Mouse (Mus musculus) heart, embryonic 14.5 days (tissue): ENCODE data around the gene Kmt5c. TPM values are rescaled to one million over a fixed set of nuclear protein-coding genes. Genes with fewer than 3 reads are reported as not detected.

Experiments used
- ATAC-seq: fragments of 200-750 bp; cut with Nextera tagmentation; 2 replicates; pipeline ENCODE4 v1.8.0; 2017; ENCODE audit warnings: low read depth, moderate TSS enrichment; ENCODE audit not compliant: insufficient number of reproducible peaks, insufficient read depth, low FRiP score
- H3K27ac ChIP-seq, 2 experiments: fragments of 200-500 bp in 1 of 2; fragments of 300-500 bp in 1 of 2; sonication (generic) in 1 of 2; replicated peaks in 1 of 2; 2 replicates each; pipeline ENCODE4 v1.5.1; 2012 to 2014; ENCODE audit warnings: low read depth in 2 of 2, low read length in 2 of 2, control low read depth in 1 of 2, mild to moderate bottlenecking in 1 of 2, mixed read lengths in 1 of 2; ENCODE audit not compliant: control insufficient read depth in 1 of 2, insufficient read depth in 1 of 2
- H3K27me3 ChIP-seq: fragments of 300-500 bp; sonication (generic); 2 replicates; pipeline ENCODE4 v1.6.1; 2014; ENCODE audit warnings: mild to moderate bottlenecking, low read length, control low read depth; ENCODE audit not compliant: control insufficient read depth, insufficient read depth
- H3K36me3 ChIP-seq: fragments of 300-500 bp; sonication (generic); 2 replicates; pipeline ENCODE4 v1.6.1; 2014; ENCODE audit warnings: mild to moderate bottlenecking, control low read depth, low read length, mixed read lengths; ENCODE audit not compliant: control insufficient read depth, insufficient read depth
- H3K4me1 ChIP-seq, 2 experiments: fragments of 200-500 bp in 1 of 2; fragments of 300-500 bp in 1 of 2; sonication (generic) in 1 of 2; 2 replicates each; pipeline ENCODE4 v1.6.1; 2012 to 2014; ENCODE audit warnings: low read length in 2 of 2, control low read depth in 1 of 2, mixed read lengths in 1 of 2; ENCODE audit not compliant: control insufficient read depth in 2 of 2, insufficient read depth in 2 of 2
- H3K4me2 ChIP-seq: fragments of 300-500 bp; sonication (generic); 2 replicates; pipeline ENCODE4 v1.6.1; 2014; ENCODE audit warnings: mild to moderate bottlenecking, low read length
- H3K4me3 ChIP-seq, 2 experiments: fragments of 200-500 bp in 1 of 2; fragments of 300-500 bp in 1 of 2; sonication (generic) in 1 of 2; 2 replicates each; pipeline ENCODE4 v1.5.1; 2012 to 2014; ENCODE audit warnings: low read length in 2 of 2, mild to moderate bottlenecking in 2 of 2, control low read depth in 1 of 2, low read depth in 1 of 2, moderate library complexity in 1 of 2; ENCODE audit not compliant: control insufficient read depth in 1 of 2, insufficient read depth in 1 of 2
- H3K9ac ChIP-seq: fragments of 300-500 bp; sonication (generic); 2 replicates; pipeline ENCODE4 v1.6.1; 2014; ENCODE audit warnings: mild to moderate bottlenecking, low read length
- H3K9me3 ChIP-seq: fragments of 300-500 bp; sonication (generic); 2 replicates; pipeline ENCODE4 v1.6.1; 2016; ENCODE audit warnings: low read length, control low read depth; ENCODE audit not compliant: control insufficient read depth
- WGBS: fragments of 180-500 bp; shearing (Covaris S2); extraction: QIAGEN DNeasy Blood & Tissue Kit; methylation state at CpG from one replicate; pipeline ENCODE4 v1.1.7; 2014; 5-methylcytosine and 5-hydroxymethylcytosine counted together
- polyA plus RNA-seq: library from polyadenylated mRNA; unstranded; fragments of >200 nt; fragmentation: Nextera tagmentation; extraction: Ambion mirVana; gene quantifications from 2 replicates; pipeline ENCODE4 v1.2.1, GENCODE M21; 2014

Gene Kmt5c
- polyA plus RNA-seq, 1 experiment from 2014 or later = 47.6 TPM

DNA sequence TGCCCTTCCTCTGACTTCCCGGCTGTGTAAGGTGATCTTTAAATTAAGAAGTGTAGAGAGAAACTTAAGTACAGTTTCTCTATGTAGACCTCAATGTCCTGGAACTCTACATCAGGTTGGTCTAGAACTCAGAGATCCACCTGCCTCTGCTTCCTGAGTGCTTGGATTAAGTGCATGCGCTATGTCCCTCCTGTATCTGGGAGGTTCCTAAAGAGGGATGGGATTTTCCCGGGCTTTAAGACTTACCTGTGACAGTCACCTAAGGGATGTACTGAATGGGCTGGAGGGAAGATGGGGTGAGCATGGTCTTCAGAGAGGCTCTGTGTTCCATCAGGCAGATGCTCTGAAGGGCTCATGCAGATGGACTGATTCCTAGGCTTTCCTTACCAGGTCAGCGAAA lies 53.8 kb downstream of the Kmt5c start:
- Histone ChIP-seq H3K9ac (peak overlapping the region; percentile 98), H3K27ac (peak overlapping the region in 1 of 2 experiments; percentile 90; a peak in 1 of 4 replicates), H3K4me1 (peaks cover 3 to 7% of the 10 kb centered on the region in 2 experiments), H3K36me3 (peaks cover 43% of the 10 kb centered on the region), H3K4me2 (peak overlapping the region; percentile 90), H3K9me3 (no peaks in the 10 kb centered on the region), H3K4me3 (peak overlapping the region; percentile 61 to 89), H3K27me3 (no peaks in the 10 kb centered on the region)
- ATAC-seq = no peak
- WGBS = 36% methylated on average over 4 of the region's 4 CpGs

DNA sequence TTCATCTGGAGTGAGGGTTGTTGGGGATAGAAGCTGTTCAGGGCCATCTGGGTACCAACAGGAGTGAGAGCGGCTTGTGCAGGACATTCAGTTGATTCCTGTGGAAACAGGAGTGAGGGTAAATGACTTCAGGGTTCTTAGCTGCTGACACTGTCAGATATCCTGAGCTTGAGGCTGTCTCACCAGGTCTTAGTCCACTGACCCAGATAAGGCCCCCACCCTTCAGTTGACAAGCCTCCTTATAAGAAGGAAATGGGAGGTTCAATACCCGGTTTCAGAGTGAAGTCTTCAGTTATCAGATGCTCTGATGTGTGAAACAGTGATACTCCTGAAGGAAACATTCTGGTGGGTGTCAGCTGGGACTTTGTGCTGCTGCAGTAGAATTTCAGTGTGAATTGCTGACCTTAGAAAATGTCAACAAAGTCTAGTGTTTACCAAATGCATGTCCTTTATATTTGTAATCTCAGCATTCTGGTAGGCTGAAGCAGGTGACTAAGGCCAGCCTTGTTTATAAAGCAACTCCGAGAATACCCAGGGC lies 54.8 kb downstream of the Kmt5c start:
- 83% methylated on average over 3 of the region's 3 CpGs for WGBS
- Histone ChIP-seq H3K4me2 (peak overlapping the region; percentile 90; the same call in 1 of the 2 replicates), H3K27me3 (no peaks in the 10 kb centered on the region), H3K9ac (peak overlapping the region; percentile 98; the same call in 1 of the 2 replicates), H3K4me3 (no peak overlapping the region), H3K4me1 (peaks cover 2 to 6% of the 10 kb centered on the region in 2 experiments; a peak in 3 of 4 replicates), H3K9me3 (no peaks in the 10 kb centered on the region), H3K36me3 (peaks cover 43% of the 10 kb centered on the region), H3K27ac (no peak overlapping the region)
- no peak for ATAC-seq

DNA sequence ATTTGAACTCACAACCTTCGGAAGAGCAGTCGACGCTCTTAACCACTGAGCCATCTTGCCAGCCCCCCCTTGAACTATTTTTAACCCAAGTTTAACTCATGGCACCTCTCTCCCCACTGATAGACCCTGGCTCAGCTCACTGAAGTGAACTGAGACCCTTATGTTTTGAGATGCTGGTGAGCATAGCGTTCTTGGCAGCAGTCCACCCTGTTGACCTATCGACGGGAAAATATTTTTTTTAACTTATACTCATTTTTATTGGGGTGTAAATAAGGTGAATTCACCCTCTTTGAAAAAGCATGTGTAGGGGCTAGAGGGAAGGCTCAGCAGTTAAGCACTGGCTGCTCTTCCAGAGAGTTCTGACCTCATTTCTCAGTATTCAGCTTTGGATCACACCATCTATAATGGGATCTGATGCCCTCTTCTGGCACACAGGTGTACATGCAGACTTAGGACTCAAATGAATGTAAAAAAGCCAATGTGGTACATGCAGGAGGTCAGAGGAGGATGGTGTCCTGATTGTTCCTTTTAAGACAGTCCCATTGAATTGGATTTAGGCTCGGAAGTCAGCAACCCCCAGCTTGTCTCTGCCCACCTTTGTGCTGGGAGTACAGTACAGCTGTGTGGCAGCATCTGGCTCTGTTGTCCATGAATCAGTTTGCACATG lies 56.0 kb downstream of the Kmt5c start:
- ATAC-seq = no peak
- peaks cover 2 to 6% of the 10 kb centered on the region in 2 experiments; a peak in 3 of 4 replicates for H3K4me1 ChIP-seq
- H3K27ac ChIP-seq = no peak overlapping the region
- H3K9ac ChIP-seq = no peak overlapping the region
- no peaks in the 10 kb centered on the region for H3K27me3 ChIP-seq
- 68% methylated on average over 7 of the region's 7 CpGs for WGBS
- no peak overlapping the region for H3K4me2 ChIP-seq
- peaks cover 43% of the 10 kb centered on the region for H3K36me3 ChIP-seq
- no peaks in the 10 kb centered on the region for H3K9me3 ChIP-seq
- no peak overlapping the region for H3K4me3 ChIP-seq

Other genes starting within 250 kb of the Kmt5c start
- gene Ppp1r12c, start 238.4 kb upstream of the Kmt5c start, polyA plus RNA-seq = 41.7 and 47.7 TPM in 2 replicates
- gene Tnnt1, start 223.7 kb upstream of the Kmt5c start, polyA plus RNA-seq = 479 and 551 TPM in 2 replicates
- gene Tnni3, start 215.9 kb upstream of the Kmt5c start, polyA plus RNA-seq = 2,958 and 3,056 TPM in 2 replicates
- gene Dnaaf3, start 207.7 kb upstream of the Kmt5c start, polyA plus RNA-seq = 0.15 and 0.51 TPM in 2 replicates
- 0.55 and 0.78 TPM in 2 replicates for gene Syt5, start 192.6 kb upstream of the Kmt5c start, polyA plus RNA-seq
- not detected in 2 replicates for gene Ptprh, start 136.1 kb upstream of the Kmt5c start, polyA plus RNA-seq
- 1.2 and 1.6 TPM in 2 replicates for gene Tmem86b, start 108.7 kb upstream of the Kmt5c start, polyA plus RNA-seq
- gene Ppp6r1, start 81.1 kb upstream of the Kmt5c start, polyA plus RNA-seq = 7.1 and 8.1 TPM in 2 replicates
- gene Hspbp1, start 55.0 kb upstream of the Kmt5c start, polyA plus RNA-seq = 65.4 TPM in 2 replicates
- gene Brsk1, start 49.5 kb upstream of the Kmt5c start, polyA plus RNA-seq = 1.3 and 1.4 TPM in 2 replicates
- gene Tmem150b, start 14.9 kb upstream of the Kmt5c start, polyA plus RNA-seq = 0.08 TPM in 1 of 2 replicates, not detected in the other
- gene Cox6b2, start 13.0 kb downstream of the Kmt5c start, polyA plus RNA-seq = 30.4 and 30.6 TPM in 2 replicates
- gene Fam71e2, start 31.2 kb downstream of the Kmt5c start, polyA plus RNA-seq = not detected in 2 replicates
- gene Il11, start 42.7 kb downstream of the Kmt5c start, polyA plus RNA-seq = not detected in 2 replicates
- not detected in 2 replicates for gene Tmem190, start 42.8 kb downstream of the Kmt5c start, polyA plus RNA-seq
- gene Tmem238, start 49.5 kb downstream of the Kmt5c start, polyA plus RNA-seq = 3.0 and 3.7 TPM in 2 replicates
- 179 and 188 TPM in 2 replicates for gene Rpl28, start 52.8 kb downstream of the Kmt5c start, polyA plus RNA-seq
- 237 and 408 TPM in 2 replicates for gene Ube2s, start 72.5 kb downstream of the Kmt5c start, polyA plus RNA-seq
- gene Shisa7, start 104.6 kb downstream of the Kmt5c start, polyA plus RNA-seq = 0.05 TPM in 1 of 2 replicates, not detected in the other
- 4.2 and 4.3 TPM in 2 replicates for gene Isoc2b, start 130.1 kb downstream of the Kmt5c start, polyA plus RNA-seq
- 1.1 and 1.5 TPM in 2 replicates for gene Isoc2a, start 137.0 kb downstream of the Kmt5c start, polyA plus RNA-seq
- gene Gm36210, start 166.4 kb downstream of the Kmt5c start, polyA plus RNA-seq = 0.20 TPM in 1 of 2 replicates, not detected in the other
- 2.1 and 3.1 TPM in 2 replicates for gene Zfp628, start 175.1 kb downstream of the Kmt5c start, polyA plus RNA-seq
- gene Nat14, start 181.9 kb downstream of the Kmt5c start, polyA plus RNA-seq = 4.4 and 5.1 TPM in 2 replicates
- 1.4 and 1.9 TPM in 2 replicates for gene Ssc5d, start 185.7 kb downstream of the Kmt5c start, polyA plus RNA-seq
- gene Sbk2, start 224.3 kb downstream of the Kmt5c start, polyA plus RNA-seq = 6.8 and 8.1 TPM in 2 replicates
- 0.42 and 0.80 TPM in 2 replicates for gene Sbk3, start 231.1 kb downstream of the Kmt5c start, polyA plus RNA-seq